Mouse (Mus musculus): ENCODE data around the gene Farsa.

DNA sequence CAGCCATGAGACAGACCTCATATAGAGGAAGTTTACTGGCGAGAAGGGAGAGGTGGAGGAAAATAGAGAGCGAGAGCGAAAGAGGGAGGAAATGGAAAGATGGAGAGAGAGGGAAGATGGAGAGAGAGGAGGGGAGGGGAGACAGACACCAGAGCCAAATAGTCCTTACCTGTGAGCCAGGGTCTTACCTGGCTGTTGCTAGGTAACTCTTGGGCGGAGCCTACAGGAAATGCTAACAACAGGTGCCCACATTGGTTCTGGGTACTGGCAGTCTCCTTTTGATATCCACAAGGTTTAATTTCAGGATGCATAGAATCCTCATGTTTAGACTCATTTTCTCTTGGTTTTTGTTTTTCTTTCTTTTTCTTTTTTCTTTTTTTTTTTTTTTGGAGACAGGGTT lies 16.2 kb downstream of the Farsa start:
- TF ChIP-seq CEBPB (IDR thresholded peaks at IDR 0.05; ENCODE audit: low read depth) (no peak), CTCF (IDR thresholded peaks at IDR 0.05; ENCODE audit: control insufficient read depth, insufficient read depth, insufficient read length) (no peak), USF1 (IDR thresholded peaks at IDR 0.05; ENCODE audit: low read depth) (no peak), MYOG (IDR thresholded peaks at IDR 0.05; ENCODE audit: control insufficient read depth, extremely low read depth, insufficient read length) (no peak), MYOD1 (IDR thresholded peaks at IDR 0.05; ENCODE audit: control insufficient read depth, insufficient read length, low read depth) (no peak), MAX (IDR thresholded peaks at IDR 0.05) (no peak)
